Mouse (Mus musculus) mouse embryonic stem cell (cell line): ENCODE results near the gene Atg9a.

Experiments used
- in situ Hi-C, 2 experiments: fragments of 300-500 bp; cut with MboI; formaldehyde crosslinking; loops; 1 replicate in 1 of 2; 3 replicates in 1 of 2; pipeline ENCODE4 v1.14.3; 2019 to 2020; ENCODE audit warnings: low sequenced_read_pairs in 2 of 2, low pct_unique_long_range_greater_than_20kb in 1 of 2, mixed read lengths in 1 of 2; ENCODE audit not compliant: unreplicated experiment in 1 of 2

Atg9a gene

DNA sequence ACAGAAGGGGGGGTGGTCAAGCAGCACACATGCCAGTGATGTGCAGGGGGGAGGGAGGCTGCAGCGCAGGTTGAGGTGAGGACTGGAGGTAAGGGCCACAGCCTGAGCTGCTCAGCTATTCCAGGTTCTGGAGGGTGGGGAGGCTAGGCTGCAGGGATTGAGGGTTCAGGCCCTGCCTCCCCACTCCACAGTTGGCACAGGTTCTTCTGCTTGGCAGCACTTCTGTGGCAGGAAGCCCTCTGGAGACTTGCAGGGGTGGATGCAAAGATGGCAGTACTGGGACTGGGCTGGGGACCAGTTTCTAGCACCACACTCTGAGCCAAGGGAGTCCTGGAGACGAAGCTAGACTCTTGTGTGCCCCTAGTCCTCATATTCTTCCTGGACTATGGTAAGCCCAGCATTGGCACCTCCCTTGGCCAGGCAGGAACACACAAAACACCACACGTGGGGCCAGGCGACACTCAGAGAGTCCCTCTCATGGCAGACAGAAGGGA, 10.6 kb downstream of the Atg9a start:
- in situ Hi-C loops, result loop anchor here in 1 of 2 experiments (10.0 kb wide), 1 partner anchor 73 kb away; no protein-coding TSS in a partner anchor

DNA sequence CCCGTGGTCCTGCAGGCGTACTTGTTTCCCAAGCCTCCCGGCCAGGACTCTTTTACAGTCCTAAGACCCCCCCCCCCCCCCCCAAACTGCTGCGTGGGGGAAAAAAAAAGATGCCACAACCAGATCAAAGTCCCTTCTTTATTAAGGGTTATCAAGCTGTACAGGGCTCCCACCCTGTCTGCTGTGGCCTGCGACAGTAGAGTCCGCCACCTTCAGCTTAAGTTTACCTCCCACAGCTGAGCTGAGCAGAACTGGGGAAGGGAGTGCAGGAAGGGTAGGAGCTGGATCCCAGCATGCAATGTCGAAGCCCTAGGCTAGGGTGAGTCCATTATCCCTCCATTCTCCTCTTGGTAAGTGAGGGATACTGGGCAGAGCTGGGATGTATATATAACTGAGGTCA, 11.3 kb downstream of the Atg9a start:
- in situ Hi-C loops, result loop anchor here in 1 of 2 experiments (10.0 kb wide), 1 partner anchor 74 kb away; no protein-coding TSS in a partner anchor

DNA sequence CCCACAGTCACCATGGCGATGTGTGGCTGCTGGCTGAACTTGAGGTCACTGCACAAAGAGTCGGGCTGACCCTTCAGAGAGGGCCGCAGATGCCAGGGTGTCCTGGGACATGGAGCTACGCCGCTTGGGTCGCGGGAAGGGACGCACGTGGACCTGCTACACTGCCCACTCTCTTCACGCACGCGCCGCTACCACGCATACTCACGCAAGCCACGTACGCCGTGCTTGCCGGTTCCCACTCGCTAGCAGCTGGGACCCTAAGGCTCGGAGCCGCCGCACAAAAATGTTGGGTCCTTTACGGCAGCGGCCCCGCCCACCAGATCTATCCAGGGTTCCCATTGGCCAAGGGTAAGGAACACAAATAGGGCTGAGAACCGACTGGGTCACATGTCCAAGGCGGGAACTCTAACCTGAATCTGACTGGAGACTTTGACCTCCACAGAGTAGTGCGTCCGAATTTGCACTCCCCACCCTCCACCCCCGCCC, 11.8 kb downstream of the Atg9a start, which contains the start of gene Abcb6:
Gene Abcb6, minus strand, starts transcription at position 288 of the 486 bp plus-strand sequence.
- in situ Hi-C loops, result loop anchor here in 1 of 2 experiments (10.0 kb wide), 1 partner anchor 75 kb away; no protein-coding TSS in a partner anchor

DNA sequence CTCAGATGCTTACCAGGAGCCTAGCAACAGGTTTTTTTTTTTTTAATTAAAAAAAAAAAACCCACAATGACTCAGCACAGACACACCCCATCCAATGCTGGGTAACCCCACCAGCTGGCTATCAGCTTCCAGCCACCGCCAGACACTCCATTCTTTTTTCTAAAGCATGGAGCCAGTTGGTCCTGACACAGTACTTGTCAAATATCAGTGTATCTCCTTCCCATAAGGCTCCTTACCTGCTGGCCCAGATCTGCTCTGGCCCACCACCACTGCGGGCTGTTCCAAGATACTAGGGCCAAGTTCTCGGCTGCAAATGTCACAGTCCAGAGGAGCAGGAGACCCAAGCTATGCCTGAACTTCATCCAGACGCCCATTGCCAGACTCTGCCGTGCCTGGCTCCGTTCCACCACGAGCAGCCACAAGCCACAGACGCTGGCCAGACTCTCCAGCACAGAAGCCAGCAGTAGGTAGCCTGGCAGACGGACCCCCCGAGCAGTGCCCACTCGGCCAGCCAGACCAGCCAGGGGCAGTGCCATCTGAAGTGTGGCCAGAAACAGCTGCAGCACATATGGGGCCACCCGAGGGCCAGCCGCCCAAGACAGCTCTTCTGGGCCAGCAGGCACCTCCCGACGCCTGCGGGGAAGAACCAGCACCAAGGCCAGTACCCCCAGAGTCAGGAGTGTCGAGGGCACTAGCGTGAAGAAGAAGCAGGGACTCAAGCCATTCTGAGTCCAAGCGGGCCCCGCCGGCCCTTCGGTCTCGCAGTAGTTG, 12.5 kb downstream of the Atg9a start:
- in situ Hi-C loops, result loop anchor here in 1 of 2 experiments (10.0 kb wide), 1 partner anchor 75 kb away; no protein-coding TSS in a partner anchor

DNA sequence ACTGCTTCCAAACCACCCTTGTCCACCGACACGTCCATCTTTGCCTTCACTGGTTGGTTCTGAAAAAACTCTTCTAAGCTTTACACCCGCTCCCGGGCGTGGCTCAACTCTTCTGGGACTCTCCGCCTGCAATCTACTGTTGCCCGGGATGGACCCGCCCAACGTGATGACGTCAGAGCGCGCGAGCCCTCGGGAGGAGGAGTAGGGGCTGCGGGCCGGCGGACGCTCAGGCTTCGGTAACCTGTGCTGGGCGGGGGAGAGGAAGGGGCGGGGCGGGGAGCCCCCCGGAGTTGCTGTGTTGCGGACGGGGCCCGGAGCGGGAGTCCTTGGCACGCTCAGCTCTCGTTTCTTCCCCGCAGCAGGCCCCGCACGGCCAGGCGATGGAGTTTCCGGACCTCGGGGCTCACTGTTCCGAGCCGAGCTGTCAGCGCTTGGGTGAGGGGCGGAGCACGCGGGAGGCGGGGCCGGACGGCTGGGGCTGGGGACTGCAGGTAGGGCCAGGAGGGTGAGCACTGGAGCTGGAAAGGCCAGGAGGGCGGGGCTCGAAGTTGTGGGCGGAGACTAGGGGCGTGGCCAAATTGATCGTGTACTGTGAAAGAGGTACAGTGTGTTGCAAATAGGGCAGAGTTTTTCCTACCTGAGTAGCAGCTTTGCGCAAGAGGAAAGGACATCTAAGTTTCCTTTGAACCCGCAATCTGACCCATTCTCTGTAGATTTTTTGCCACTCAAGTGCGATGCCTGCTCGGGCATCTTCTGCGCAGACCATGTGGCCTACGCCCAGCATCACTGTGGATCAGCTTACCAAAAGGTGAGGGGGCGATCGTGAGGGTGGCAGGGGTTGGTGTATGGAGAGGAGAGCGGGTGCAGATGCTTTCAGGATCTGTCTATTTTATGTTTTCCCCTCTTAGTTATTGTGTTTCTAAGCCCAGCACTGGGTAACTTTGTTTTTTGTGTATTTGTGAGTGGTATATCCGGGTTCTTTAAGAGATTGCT, 23.2 kb downstream of the Atg9a start, which contains the start of gene Zfand2b:
Gene Zfand2b, plus strand, starts transcription at position 175 of the 993 bp plus-strand sequence.
- in situ Hi-C loops, result no loop called here

DNA sequence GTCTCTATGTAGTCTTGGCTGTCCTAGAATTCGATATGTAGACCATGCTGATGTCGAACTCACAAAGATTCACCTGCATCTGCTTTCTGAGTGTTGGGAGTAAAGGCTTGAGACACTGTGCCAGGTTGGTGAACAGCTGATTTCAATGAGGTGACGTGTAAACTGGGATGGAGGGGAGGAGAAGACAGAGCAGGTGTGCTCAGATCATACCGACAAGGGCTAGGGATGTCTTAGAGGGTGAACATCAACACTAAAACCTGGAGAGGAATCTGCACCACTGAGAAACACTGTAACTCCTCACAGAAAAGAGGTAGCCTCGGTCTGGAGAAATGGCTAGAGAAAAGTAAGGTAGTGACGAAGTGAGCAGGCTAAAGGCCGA, 23.9 kb downstream of the Atg9a start:
- in situ Hi-C loops, result no loop called here

DNA sequence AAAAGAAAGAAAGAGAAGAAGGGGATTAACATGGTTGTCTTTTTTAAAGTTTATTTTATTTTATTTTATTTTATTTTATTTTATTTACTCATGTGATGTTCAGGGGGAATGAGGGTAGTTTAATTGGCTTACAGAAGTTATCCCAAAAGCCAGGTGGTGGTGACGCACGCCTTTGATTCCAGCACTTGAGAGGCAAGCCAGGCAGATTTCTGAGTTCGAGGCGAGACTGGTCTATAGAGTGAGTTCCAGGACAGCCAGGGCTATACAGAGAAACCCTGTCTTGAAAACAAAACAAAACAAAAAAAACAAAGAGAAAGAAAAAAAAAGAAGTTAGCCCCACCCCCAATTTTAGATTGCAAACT, 31.8 kb downstream of the Atg9a start:
- in situ Hi-C loops, result no loop called here

DNA sequence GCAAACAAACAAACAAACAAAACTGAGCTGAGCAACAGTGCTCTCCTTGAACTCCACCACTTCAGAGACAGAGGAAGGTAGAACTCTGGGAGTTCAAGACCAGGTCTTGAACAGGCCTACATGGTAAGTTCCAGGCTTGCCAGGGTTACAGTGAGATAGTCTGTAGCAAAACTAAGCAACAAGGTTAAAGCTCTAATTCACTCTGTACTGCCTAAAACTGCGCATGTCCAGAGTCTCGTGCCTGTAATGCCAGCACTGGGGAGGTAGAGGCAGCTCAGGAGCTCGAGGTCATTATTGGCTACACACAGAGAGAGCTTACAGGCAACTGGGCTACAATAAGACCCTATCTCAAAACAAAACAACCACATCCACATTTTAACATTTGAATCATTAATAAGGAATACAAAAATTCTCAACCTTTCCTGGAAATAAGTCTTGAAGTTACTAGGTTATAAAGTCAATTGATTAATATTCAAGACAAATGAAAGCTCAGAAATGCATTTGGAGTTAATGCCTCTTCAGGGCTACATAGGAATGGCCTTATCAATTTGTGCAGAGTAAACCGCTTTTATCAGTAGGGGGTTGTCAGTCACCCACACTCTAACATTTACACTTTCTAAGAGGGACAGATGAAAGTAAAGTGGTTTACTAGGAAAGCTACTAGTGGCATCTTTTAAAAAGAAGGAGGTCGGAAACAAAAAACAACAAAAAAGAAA, 32.3 kb downstream of the Atg9a start:
- in situ Hi-C loops, result no loop called here

DNA sequence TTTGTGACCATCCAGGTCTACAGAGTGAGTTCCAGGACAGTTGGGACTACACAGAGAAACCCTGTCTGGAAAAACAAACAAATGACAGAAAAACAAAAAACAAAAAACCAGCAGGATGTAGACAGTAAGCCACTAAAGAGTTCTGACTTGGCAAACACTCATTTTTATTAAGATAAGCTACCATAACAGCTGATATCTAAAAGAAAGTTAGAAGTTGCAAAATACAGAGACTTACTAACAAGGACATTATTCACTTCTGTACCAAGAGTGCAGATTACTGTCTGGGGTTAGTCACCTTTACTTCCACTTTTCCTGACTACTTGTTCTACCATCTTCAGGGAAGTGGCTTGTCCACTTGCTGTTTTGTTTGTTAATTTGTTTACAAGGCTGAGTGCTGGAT, 33.0 kb downstream of the Atg9a start:
- in situ Hi-C loops, result no loop called here

DNA sequence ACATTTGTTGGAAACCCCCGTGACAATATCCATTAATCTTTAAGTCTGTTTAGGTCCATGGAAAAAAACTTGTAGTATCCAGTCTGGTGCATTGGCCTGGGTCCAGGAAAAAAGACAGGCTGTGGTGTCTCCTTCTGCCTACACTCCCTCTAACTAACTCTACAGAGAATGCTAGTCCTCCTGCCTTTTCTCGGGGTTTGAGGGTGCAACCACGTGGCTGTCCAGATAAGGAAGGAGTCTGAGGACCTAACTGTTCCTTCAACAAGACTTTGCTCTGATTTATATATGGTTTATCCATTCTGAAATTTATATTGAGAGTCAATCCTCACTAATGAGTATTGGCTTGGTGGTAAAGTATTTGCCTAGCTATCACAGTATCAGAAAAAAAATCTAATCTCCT, 36.2 kb downstream of the Atg9a start:
- in situ Hi-C loops, result no loop called here

DNA sequence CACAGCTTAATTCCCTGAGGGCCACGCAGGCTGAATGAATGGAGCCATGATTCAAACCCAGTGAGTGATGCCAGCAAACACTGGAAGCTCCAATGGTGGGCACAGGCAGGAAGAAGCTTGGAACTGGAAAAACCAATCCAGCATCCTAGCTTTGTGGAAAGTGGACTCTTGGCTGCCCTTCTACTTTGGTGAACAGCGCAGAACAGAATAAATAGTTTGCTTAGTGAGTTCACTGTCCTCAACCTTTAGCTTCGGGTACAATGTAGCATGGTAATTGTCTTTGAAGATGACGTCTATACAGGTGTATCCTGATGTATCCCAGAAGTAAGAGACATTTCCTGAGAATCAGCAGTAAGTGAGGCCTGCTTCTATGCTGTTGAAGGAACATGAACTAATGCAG, 43.3 kb downstream of the Atg9a start:
- in situ Hi-C loops, result no loop called here

DNA sequence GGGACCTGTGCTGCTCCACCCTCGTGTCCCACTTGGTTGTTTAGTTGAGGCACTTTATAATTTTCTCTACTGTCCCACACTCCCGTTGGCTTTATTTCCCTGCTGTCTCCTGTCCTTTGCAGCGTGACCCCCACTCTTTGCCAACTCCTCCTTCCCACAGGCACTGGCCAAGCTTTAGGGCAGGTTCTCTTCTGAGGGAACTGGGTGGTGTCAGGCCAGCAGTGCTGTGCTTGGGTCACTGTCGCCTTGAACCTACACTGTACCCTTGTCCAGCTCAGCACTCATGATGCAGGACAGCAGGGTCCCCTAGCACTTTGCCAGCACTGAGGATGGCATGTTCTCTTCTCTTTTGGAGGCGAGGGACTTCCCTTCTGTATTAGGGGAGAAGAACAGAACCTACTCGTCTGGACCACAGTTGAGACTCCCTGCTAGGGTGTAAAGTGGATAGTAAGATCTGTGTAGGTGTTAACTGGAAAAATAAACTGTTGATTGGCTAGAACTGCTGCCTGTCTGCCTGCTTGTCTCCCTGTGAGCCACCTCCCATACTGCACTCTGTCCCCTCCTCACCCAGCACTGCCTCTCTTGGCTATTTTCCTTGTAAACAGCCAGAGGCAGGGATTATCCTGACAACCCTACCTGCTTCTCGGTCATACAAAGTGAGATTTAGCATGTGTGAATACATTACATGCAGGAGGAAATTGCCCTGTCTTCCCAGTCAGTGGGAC, 44.4 kb downstream of the Atg9a start:
- in situ Hi-C loops, result no loop called here

DNA sequence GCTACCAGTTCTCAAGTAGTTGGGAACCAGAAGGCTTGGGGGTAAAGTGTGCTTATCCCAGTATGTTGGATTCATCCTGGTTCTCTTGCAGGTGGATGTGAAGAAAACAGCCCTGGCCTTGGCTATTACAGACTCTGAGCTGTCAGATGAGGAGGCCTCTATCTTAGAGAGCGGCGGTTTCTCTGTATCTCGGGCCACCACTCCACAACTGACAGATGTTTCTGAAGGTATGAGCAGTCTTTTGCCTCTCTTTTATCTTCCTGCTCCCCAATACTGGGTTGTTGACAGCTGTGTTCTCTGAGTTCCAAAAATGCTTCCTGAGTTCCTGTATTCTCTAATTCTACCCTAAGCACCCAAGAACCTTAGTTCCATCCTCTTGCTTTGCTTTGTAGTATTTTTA, 46.4 kb downstream of the Atg9a start:
- in situ Hi-C loops, result no loop called here

DNA sequence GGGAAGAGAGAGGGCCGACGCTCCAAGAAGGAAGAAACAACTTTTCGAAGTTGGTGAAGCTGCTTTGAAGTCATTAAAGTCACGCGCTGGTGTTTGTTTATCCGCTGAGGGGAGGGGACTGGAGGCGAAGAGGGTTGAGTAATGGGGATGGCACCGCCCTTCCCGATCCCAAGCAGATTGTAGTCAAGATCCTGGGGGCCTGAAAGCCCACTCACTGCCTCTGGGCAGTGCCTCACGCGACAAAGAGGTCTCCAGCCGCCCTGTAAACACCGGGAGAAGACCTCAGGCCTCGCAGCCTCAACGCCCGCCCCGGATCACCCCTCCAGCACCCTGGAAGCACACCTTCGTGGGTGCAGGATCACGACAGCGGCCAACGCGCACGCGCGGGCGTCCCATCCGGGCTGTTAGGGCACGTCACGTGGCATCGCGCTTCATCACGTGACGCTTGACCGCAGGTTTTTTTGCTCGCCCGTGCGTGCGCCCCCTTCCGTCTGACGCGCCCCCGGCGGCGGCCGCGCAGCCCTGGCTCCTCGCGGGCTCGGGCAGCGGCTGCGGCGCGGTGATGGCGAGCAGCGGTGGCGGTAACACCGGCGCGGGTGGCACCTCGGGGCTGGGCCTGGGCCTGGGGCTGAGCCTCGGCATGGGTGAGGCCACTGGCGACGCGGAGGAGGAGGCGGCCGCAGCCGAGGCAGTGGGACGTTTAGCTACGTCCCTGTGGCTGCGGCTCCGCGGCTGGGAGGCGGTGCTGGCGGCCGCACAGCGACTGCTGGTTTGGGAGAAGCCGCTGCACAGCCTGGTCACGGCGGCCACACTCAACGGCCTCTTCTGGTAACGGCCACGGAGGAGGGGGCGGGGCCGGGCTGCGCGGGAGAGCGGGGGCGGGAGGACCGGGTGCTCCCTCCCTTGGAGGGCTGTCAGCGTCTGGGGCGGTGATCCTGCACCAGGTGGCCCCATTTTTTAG, 49.4 kb downstream of the Atg9a start, which contains the start of the genes Cnppd1 and Retreg2:
Gene Cnppd1, minus strand, starts transcription at position 411 of the 961 bp plus-strand sequence.
Gene Retreg2, plus strand, starts transcription at position 478 of the 961 bp plus-strand sequence.
- in situ Hi-C loops, result no loop called here

DNA sequence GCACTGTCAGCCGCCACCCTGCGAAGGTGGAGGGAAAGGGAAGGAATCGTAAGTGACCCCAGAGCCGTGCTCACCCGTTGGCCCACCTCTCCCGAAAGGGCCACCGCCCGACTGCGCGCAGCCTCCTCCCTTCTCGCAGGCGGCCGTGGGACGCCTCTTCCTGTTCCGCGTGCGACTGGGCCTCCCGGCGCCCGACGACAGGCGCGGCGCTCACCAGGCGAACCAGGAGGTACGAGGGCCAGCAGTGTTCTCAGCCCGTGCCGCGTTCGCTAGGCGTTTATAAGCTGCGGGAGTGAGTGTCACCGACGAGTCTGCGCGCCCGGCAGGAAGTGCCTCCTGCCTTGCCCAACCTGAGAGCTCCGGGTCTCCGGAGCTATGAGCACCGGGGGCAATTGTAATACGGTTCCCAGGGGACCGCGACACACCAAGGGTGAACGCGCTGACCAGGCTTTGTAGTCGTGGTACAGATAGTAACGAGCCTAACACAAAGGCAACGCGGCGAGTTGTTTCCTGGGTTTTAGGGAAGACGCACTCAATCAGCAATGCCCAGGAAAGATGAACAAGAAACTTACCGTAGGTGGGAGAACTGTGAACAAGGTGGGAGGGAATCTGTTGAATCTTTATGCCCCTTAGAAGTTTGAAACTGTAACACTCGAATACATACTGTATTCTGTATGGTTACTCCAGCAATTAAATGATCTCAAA, 50.4 kb downstream of the Atg9a start:
- in situ Hi-C loops, result no loop called here
